Mouse (Mus musculus) limb, embryonic 10.5 days (tissue): ENCODE results near the gene Tnnt1. TPM values are rescaled to one million over a fixed set of nuclear protein-coding genes. Genes with fewer than 3 reads are reported as not detected.
"Not testable (repeated sequence)": the region's sequence is repeated elsewhere in the genome, so short reads cannot be mapped to it uniquely, and the experiment has no call there.

Experiments used
- DNase-seq: peaks from one replicate; pipeline ENCODE4 v3.0.0-alpha.2; 2017; ENCODE audit warnings: low spot score
- H3K27ac ChIP-seq: fragments of 300-500 bp; sonication (generic); 2 replicates; pipeline ENCODE4 v1.5.1; 2016; ENCODE audit warnings: mild to moderate bottlenecking
- H3K27me3 ChIP-seq: fragments of 300-500 bp; sonication (generic); 2 replicates; pipeline ENCODE4 v1.6.1; 2016; ENCODE audit warnings: low read depth, mild to moderate bottlenecking; ENCODE audit not compliant: poor library complexity, severe bottlenecking
- H3K36me3 ChIP-seq: fragments of 300-500 bp; sonication (generic); 2 replicates; pipeline ENCODE4 v1.6.1; 2016; ENCODE audit warnings: mild to moderate bottlenecking, moderate library complexity
- H3K4me1 ChIP-seq: fragments of 300-500 bp; sonication (generic); 2 replicates; pipeline ENCODE4 v1.6.1; 2016
- H3K4me3 ChIP-seq: fragments of 300-500 bp; sonication (generic); 2 replicates; pipeline ENCODE4 v1.5.1; 2016; ENCODE audit warnings: mild to moderate bottlenecking, moderate library complexity
- H3K9me3 ChIP-seq: fragments of 300-500 bp; sonication (generic); replicated peaks from 2 replicates; pipeline ENCODE4 v1.6.1; 2016; ENCODE audit warnings: mild to moderate bottlenecking
- WGBS: fragments of 180-500 bp; shearing (Covaris S2); methylation state at CpG from one replicate; pipeline ENCODE4 v1.1.7; 2016; 5-methylcytosine and 5-hydroxymethylcytosine counted together
- polyA plus RNA-seq: library from polyadenylated mRNA; unstranded; fragments of >200 nt; fragmentation: Nextera tagmentation; extraction: Ambion mirVana; gene quantifications from 2 replicates; pipeline ENCODE4 v1.2.1, GENCODE M21; 2016

Tnnt1 gene
- polyA plus RNA-seq, 1 experiment from 2014 or later: 15.3 TPM

DNA sequence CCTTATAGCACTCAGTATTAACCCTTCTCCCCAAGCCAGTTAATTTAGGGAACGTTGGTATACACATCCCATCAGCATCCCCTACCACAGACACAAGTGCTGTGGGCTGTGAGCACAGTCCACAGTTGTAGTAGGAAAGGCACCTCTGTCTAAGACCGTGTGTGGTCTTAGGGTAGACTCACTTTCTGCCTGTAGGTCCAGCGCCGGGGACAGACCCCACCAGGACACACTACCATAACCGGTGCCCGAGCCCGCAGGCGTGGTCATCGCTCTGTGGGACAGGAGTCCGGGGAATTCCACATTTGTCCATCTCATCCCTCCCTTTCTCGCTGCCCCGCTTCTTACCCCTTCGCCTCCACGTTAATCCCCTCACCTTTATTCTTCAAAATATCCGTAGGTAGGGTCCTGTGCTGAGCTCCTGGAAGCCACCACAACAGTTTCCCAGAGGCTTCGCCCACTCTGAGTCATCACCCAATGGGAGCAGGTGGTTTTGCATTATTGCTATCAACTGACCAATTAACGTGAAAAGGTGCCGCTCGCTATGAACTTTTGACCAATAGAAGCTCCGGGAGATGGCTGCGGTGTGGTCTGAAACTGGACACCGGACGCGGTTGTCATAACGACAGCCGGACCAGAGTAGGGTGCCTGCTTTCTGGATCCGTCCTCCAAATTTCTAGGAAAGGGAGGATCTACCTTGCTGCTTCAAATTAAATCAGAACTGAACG, 16.0 kb upstream of the Tnnt1 start, which contains the start of gene Dnaaf3:
TSS of gene Dnaaf3 (minus strand) at position 449 of the 725 bp plus-strand sequence.
- 7% methylated on average over 28 of the region's 28 CpGs for WGBS
- Histone ChIP-seq H3K9me3 (no peaks in the 10 kb centered on the region), H3K4me3 (peak within 1 kb of the TSS; percentile 58), H3K36me3 (no peaks in the 10 kb centered on the region), H3K4me1 (peaks cover 17% of the 10 kb centered on the region), H3K27me3 (peaks cover 32% of the 10 kb centered on the region), H3K27ac (peak within 1 kb of the TSS; percentile 59; the same call in 1 of the 2 replicates)
- DNase-seq: peak; percentile 91

GRCm38 (mm10) chr7:4530166-4530565, 14.0 kb upstream of the Tnnt1 start:
- H3K27ac ChIP-seq, H3K36me3 ChIP-seq, H3K4me3 ChIP-seq, DNase-seq, H3K9me3 ChIP-seq: not testable (repeated sequence)
- H3K4me1 ChIP-seq: peaks cover 28% of the 10 kb centered on the region
- peaks cover 32% of the 10 kb centered on the region for H3K27me3 ChIP-seq
- 36% methylated on average over 8 of the region's 8 CpGs for WGBS

DNA sequence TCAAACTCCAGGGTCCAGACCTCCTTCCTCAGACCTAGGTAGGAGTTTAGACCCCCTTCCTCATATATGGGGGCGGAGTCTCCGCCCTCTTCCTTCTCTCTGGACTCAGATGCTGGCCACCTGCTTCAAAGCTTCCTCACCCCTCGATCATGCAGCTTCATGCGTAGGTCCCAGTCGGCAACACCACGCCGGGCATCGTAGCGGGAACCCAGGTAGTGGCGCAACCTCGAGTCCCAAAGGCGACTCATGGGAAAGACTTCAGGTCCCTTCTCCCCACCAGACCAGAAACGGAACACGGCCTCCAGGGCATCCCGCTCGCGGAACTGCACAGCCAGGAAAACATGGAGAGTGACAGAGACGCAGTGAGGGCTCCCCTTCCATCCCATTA, 11.1 kb upstream of the Tnnt1 start:
- DNase-seq: no peak
- Histone ChIP-seq H3K36me3 (no peaks in the 10 kb centered on the region), H3K27ac (peak overlapping the region; percentile 87; the same call in 1 of the 2 replicates), H3K9me3 (no peaks in the 10 kb centered on the region), H3K4me3 (peak overlapping the region; percentile 48), H3K4me1 (peaks cover 24% of the 10 kb centered on the region), H3K27me3 (peaks cover 46% of the 10 kb centered on the region)
- 46% methylated on average over 18 of the region's 18 CpGs for WGBS

GRCm38 (mm10) chr7:4526341-4527301, 10.4 kb upstream of the Tnnt1 start:
- 31% methylated on average over 40 of the region's 40 CpGs for WGBS
- Histone ChIP-seq H3K27ac (peak overlapping the region; percentile 87), H3K4me3 (peak overlapping the region; percentile 48), H3K36me3 (no peaks in the 10 kb centered on the region), H3K27me3 (peaks cover 53% of the 10 kb centered on the region), H3K4me1 (peaks cover 19% of the 10 kb centered on the region), H3K9me3 (no peaks in the 10 kb centered on the region)
- DNase-seq: peak; percentile 91

DNA sequence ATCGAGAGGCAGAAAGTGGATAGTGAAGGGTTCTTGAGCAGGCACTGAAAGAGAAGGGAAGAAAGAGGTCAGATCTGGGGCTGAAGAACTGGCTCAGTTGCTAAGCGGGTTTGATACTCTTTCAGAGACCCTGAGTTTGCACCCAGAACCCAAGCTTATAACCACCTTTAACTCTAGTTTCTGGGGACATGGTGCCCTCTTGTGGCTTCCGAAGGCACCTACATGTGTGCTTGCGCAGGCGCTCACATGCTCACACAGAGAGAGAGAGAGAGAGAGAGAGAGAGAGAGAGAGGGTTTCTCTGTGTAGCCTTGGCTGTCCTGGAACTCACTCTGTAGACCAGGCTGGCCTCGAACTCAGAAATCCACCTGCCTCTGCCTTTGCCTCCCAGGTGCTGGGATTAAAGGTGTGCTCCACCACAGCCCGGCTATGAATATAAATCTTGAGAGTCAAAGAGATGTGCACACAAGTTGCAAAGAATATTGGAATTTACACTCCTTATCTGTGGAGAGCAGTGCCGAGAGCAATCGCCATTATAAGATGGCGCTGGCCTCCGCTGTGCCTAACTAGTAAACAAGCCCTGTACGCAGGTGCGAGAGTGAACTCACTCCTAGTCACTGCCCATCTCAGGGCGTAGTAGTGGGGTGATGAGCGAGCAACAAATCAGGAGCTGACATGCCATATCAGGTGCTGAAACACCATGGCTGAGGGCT, 8.2 kb upstream of the Tnnt1 start, which contains the start of gene Tnni3:
TSS of gene Tnni3 (minus strand) at position 18 of the 711 bp plus-strand sequence.
- DNase-seq: peak; percentile 68
- not testable (repeated sequence) for H3K36me3 ChIP-seq, H3K9me3 ChIP-seq, H3K27ac ChIP-seq, H3K4me3 ChIP-seq
- 72% methylated on average over 15 of the region's 15 CpGs for WGBS
- H3K27me3 ChIP-seq: peaks cover 60% of the 10 kb centered on the region
- H3K4me1 ChIP-seq: peaks cover 26% of the 10 kb centered on the region

DNA sequence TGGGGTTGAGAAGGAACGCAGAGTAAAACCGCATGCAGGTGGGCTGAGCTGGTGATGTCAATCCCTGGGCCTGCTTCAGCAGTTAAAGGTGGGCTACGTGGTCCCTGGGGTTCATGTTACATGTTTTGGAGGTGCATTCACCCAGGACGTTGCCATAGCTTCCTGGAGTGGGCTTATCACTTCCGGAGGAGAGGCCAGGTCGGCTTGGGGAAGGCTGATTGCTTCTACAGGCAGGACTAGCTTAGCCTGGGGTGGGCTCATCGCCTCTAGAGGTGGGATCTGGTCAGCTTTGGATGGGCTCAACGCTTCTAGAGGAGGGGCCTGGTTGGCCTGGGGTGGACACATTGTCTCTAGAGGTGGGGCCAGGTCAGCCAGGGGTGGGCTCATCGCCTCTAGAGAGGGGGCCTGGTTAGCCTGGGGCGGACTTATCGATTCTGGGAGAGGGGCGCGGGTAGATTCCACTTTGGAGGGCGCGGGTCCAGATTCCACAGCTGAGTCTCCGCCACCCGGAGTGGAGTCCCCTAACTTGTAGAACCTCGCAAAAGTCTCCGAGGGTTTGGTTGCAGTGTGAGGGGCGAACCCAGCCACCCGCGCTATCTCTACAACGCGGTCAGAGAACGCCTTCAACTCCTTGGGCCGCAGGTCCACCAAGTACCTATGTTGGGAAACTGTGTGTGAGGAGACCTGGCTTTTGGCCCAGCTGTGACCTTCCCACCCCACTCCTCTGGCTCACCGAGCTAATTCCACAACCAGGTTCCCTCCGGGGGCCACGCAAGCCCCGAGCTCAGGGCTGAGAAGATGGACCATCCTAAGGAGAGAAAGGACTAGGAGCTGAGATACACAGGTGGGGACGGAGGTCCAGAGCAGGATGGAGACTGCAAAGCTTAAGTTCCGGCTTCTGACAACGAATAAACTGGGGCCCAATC, 7.3 kb upstream of the Tnnt1 start:
- DNase-seq: no peak
- 93% methylated on average over 33 of the region's 33 CpGs for whole genome bisulfite sequencing

DNA sequence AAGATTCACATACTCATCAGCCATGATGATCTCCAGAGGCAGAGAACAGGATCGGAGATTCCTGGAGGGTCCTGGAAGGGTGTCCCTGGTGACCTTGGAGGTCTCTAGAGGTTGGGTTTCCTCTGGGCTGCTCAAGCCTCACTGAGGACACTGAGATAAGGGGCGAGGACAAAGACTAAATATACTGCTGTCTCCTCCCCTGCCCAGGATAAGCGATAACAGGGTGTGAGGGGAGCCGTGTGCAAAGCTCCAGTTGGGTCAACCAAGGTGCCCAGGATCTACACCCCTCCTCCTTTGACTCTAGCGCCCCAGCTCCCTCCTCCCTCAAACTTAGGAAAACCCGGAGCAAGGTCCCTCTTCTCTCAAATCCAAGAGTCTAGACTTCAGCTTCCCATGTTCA, 6.1 kb upstream of the Tnnt1 start:
- no peaks in the 10 kb centered on the region for H3K36me3 ChIP-seq
- H3K4me3 ChIP-seq: no peak overlapping the region
- 82% methylated on average over 6 of the region's 6 CpGs for WGBS
- no peak overlapping the region for H3K27ac ChIP-seq
- peaks cover 23% of the 10 kb centered on the region for H3K4me1 ChIP-seq
- DNase-seq: no peak
- H3K9me3 ChIP-seq: no peaks in the 10 kb centered on the region
- peaks cover 45% of the 10 kb centered on the region for H3K27me3 ChIP-seq

More for the DNA sequence above, 7.3 kb upstream of the Tnnt1 start:
- no peaks in the 10 kb centered on the region for H3K36me3 ChIP-seq
- H3K27me3 ChIP-seq: peaks cover 54% of the 10 kb centered on the region
- no peaks in the 10 kb centered on the region for H3K9me3 ChIP-seq
- H3K27ac ChIP-seq: no peak overlapping the region
- H3K4me1 ChIP-seq: peaks cover 26% of the 10 kb centered on the region
- H3K4me3 ChIP-seq: no peak overlapping the region

- WGBS: 26% methylated on average over 32 of the region's 32 CpGs
- peak; percentile 62 for DNase-seq
- H3K27me3 ChIP-seq: peaks cover 43% of the 10 kb centered on the region
- H3K4me1 ChIP-seq: peaks cover 19% of the 10 kb centered on the region
- H3K27ac ChIP-seq: no peak overlapping the region
- no peaks in the 10 kb centered on the region for H3K9me3 ChIP-seq
- H3K36me3 ChIP-seq: no peaks in the 10 kb centered on the region
- H3K4me3 ChIP-seq: peak overlapping the region; percentile 39
These were observed 5.2 kb upstream of the Tnnt1 start for GRCm38 (mm10) chr7:4521231-4522003.

GRCm38 (mm10) chr7:4518487-4518886, 2.3 kb upstream of the Tnnt1 start:
- H3K4me3 ChIP-seq: no peak overlapping the region
- DNase-seq: no peak
- H3K27ac ChIP-seq: no peak overlapping the region
- H3K9me3 ChIP-seq: no peaks in the 10 kb centered on the region
- 86% methylated on average over 1 of the region's 1 CpGs for whole genome bisulfite sequencing
- H3K4me1 ChIP-seq: peaks cover 25% of the 10 kb centered on the region
- peaks cover 41% of the 10 kb centered on the region for H3K27me3 ChIP-seq
- H3K36me3 ChIP-seq: no peaks in the 10 kb centered on the region

- no peaks in the 10 kb centered on the region for H3K36me3 ChIP-seq
- H3K9me3 ChIP-seq: no peaks in the 10 kb centered on the region
- H3K27ac ChIP-seq: peak overlapping the region; percentile 42; the same call in 1 of the 2 replicates
- H3K27me3 ChIP-seq: peaks cover 15% of the 10 kb centered on the region
- 0 out of 2 replicates have a peak overlapping the region, but pooled peaks have one; percentile 8 for H3K4me3 ChIP-seq
- WGBS: 49% methylated on average over 6 of the region's 6 CpGs
- DNase-seq: no peak
- H3K4me1 ChIP-seq: peaks cover 17% of the 10 kb centered on the region
These were observed 329 bp downstream of the Tnnt1 start for GRCm38 (mm10) chr7:4515853-4516252.
